Mouse (Mus musculus) heart, postnatal 0 days (tissue): ENCODE data around the gene S100a4. TPM values are rescaled to one million over a fixed set of nuclear protein-coding genes. Genes with fewer than 3 reads are reported as not detected.
A peak's percentile ranks its signal among the peaks of the same experiment; 100 is the strongest.

Source experiments
- ATAC-seq: fragments of 200-750 bp; cut with Nextera tagmentation; 2 replicates; pipeline ENCODE4 v1.8.0; 2017; ENCODE audit warnings: low read depth, moderate number of reproducible peaks, moderate library complexity; ENCODE audit not compliant: insufficient read depth
- DNase-seq: peaks from one replicate; pipeline ENCODE4 v3.0.0-alpha.2; 2016; ENCODE audit warnings: low spot score
- H3K27ac ChIP-seq: fragments of 300-500 bp; sonication (generic); 2 replicates; pipeline ENCODE4 v1.5.1; 2014; ENCODE audit warnings: low read depth, mild to moderate bottlenecking
- H3K27me3 ChIP-seq: fragments of 300-500 bp; sonication (generic); 2 replicates; pipeline ENCODE4 v1.6.1; 2014; ENCODE audit warnings: low read length, mixed read lengths; ENCODE audit not compliant: control insufficient read depth, insufficient read depth
- H3K36me3 ChIP-seq: fragments of 300-500 bp; sonication (generic); replicated peaks from 2 replicates; pipeline ENCODE4 v1.6.1; 2014; ENCODE audit warnings: low read length, mixed read lengths; ENCODE audit not compliant: control insufficient read depth, insufficient read depth
- H3K4me1 ChIP-seq: fragments of 300-500 bp; sonication (generic); 2 replicates; pipeline ENCODE4 v1.6.1; 2014; ENCODE audit warnings: antibody characterized with exemption; ENCODE audit not compliant: control insufficient read depth, insufficient read depth
- H3K4me2 ChIP-seq: fragments of 300-500 bp; sonication (generic); 2 replicates; pipeline ENCODE4 v1.6.1; 2014; ENCODE audit warnings: low read depth, mild to moderate bottlenecking, low read length, moderate library complexity
- H3K4me3 ChIP-seq: fragments of 300-500 bp; sonication (generic); 2 replicates; pipeline ENCODE4 v1.5.1; 2014; ENCODE audit warnings: low read depth, low read length
- H3K9ac ChIP-seq: fragments of 300-500 bp; sonication (generic); replicated peaks from 2 replicates; pipeline ENCODE4 v1.6.1; 2014; ENCODE audit warnings: low read depth, low read length, mixed read lengths
- H3K9me3 ChIP-seq: fragments of 300-500 bp; sonication (generic); replicated peaks from 2 replicates; pipeline ENCODE4 v1.6.1; 2016; ENCODE audit warnings: low read length; ENCODE audit not compliant: control insufficient read depth
- CTCF ChIP-seq: IDR thresholded peaks from 2 replicates; pipeline ENCODE4 v1.5.1; 2016; ENCODE audit warnings: antibody characterized with exemption, control low read depth, low read depth
- EP300 ChIP-seq: IDR thresholded peaks from 2 replicates; pipeline ENCODE4 v1.6.1; 2016; ENCODE audit warnings: antibody characterized with exemption, low read depth
- WGBS: fragments of 180-500 bp; shearing (Covaris S2); extraction: QIAGEN DNeasy Blood & Tissue Kit; methylation state at CpG from one replicate; pipeline ENCODE4 v1.1.7; 2014; 5-methylcytosine and 5-hydroxymethylcytosine counted together
- polyA plus RNA-seq: library from polyadenylated mRNA; unstranded; fragments of >200 nt; fragmentation: Nextera tagmentation; extraction: Ambion mirVana; gene quantifications from 2 replicates; pipeline ENCODE4 v1.2.1, GENCODE M21; 2015
- total RNA-seq: library from RNA; depleted of rRNA; stranded (reverse); fragments of >200 nt; gene quantifications from 2 replicates; pipeline ENCODE4 v1.2.3, GENCODE M21; 2014; ENCODE audit warnings: low replicate concordance

Gene S100a4
- total and polyA plus RNA-seq, 2 experiments from 2014 or later, result 1.3 to 4.8 TPM

- H3K4me2 ChIP-seq, result no peak overlapping the region
- no peak overlapping the region for H3K27ac ChIP-seq
- H3K4me3 ChIP-seq, result no peak overlapping the region
- H3K36me3 ChIP-seq, result no peaks in the 10 kb centered on the region
- DNase-seq, result peak; percentile 55
- H3K27me3 ChIP-seq, result no peaks in the 10 kb centered on the region
- WGBS, result 21% methylated on average over 2 of the region's 2 CpGs
- 0 out of 2 replicates have a peak, but pooled peaks cover 10% of the 10 kb centered on the region for H3K4me1 ChIP-seq
- H3K9me3 ChIP-seq, result no peaks in the 10 kb centered on the region
- ATAC-seq, result peak; percentile 73; the same call in 1 of the 2 replicates
- TF ChIP-seq CTCF (no peak), EP300 (no peak)
- H3K9ac ChIP-seq, result no peak overlapping the region
Observed at GRCm38 (mm10) chr3:90623435-90624071, 20.0 kb downstream of the S100a4 start.

- Histone ChIP-seq H3K36me3 (no peaks in the 10 kb centered on the region), H3K4me2 (no peak overlapping the region), H3K27me3 (no peaks in the 10 kb centered on the region), H3K9me3 (no peaks in the 10 kb centered on the region), H3K4me3 (no peak overlapping the region), H3K4me1 (0 out of 2 replicates have a peak, but pooled peaks cover 10% of the 10 kb centered on the region), H3K27ac (no peak overlapping the region), H3K9ac (no peak overlapping the region)
- no peak for DNase-seq
- no peak for ATAC-seq
- WGBS, result 82% methylated on average over 5 of the region's 5 CpGs
- TF ChIP-seq CTCF, result no peak
Observed at GRCm38 (mm10) chr3:90625496-90625895, 21.9 kb downstream of the S100a4 start.

GRCm38 (mm10) chr3:90626266-90627021, 22.9 kb downstream of the S100a4 start:
- Histone ChIP-seq H3K27ac (no peak overlapping the region), H3K4me3 (no peak overlapping the region), H3K4me2 (no peak overlapping the region), H3K27me3 (no peaks in the 10 kb centered on the region), H3K4me1 (0 out of 2 replicates have a peak, but pooled peaks cover 10% of the 10 kb centered on the region), H3K9ac (no peak overlapping the region), H3K36me3 (no peaks in the 10 kb centered on the region), H3K9me3 (no peaks in the 10 kb centered on the region)
- DNase-seq (no peak), ATAC-seq (no peak)
- TF ChIP-seq CTCF (no peak), EP300 (no peak)
- 67% methylated on average over 9 of the region's 9 CpGs for WGBS

GRCm38 (mm10) chr3:90627366-90627765, 23.8 kb downstream of the S100a4 start:
- DNase-seq (no peak), ATAC-seq (no peak)
- 84% methylated on average over 5 of the region's 5 CpGs for WGBS
- TF ChIP-seq EP300, result no peak
- TF ChIP-seq CTCF, result no peak
- H3K4me3 ChIP-seq, result no peak overlapping the region
- H3K27ac ChIP-seq, result no peak overlapping the region
- no peak overlapping the region for H3K4me2 ChIP-seq
- 0 out of 2 replicates have a peak, but pooled peaks cover 10% of the 10 kb centered on the region for H3K4me1 ChIP-seq
- no peaks in the 10 kb centered on the region for H3K9me3 ChIP-seq
- H3K27me3 ChIP-seq, result no peaks in the 10 kb centered on the region
- no peak overlapping the region for H3K9ac ChIP-seq
- no peaks in the 10 kb centered on the region for H3K36me3 ChIP-seq

- no peaks in the 10 kb centered on the region for H3K27me3 ChIP-seq
- no peak overlapping the region for H3K4me3 ChIP-seq
- 0 out of 2 replicates have a peak, but pooled peaks cover 10% of the 10 kb centered on the region for H3K4me1 ChIP-seq
- no peaks in the 10 kb centered on the region for H3K9me3 ChIP-seq
- WGBS, result 55% methylated on average over 4 of the region's 4 CpGs
- H3K4me2 ChIP-seq, result no peak overlapping the region
- no peak overlapping the region for H3K27ac ChIP-seq
- H3K36me3 ChIP-seq, result no peaks in the 10 kb centered on the region
- no peak for DNase-seq
- H3K9ac ChIP-seq, result no peak overlapping the region
- peak; percentile 67; the same call in 1 of the 2 replicates for ATAC-seq
- no peak for TF ChIP-seq EP300
- TF ChIP-seq CTCF, result peak; percentile 58
Observed at GRCm38 (mm10) chr3:90627807-90628206, 24.2 kb downstream of the S100a4 start.
